Mouse (Mus musculus) CH12.LX (cell line): ENCODE results near the gene Olfr818.
"Not testable (repeated sequence)": the region's sequence is repeated elsewhere in the genome, so short reads cannot be mapped to it uniquely, and the experiment has no call there.

Experiments
- CTCF ChIP-seq, 2 experiments: IDR thresholded peaks in 1 of 2; conservative IDR thresholded peaks in 1 of 2; 2 replicates each; pipeline ENCODE4 v1.5.1; 2011 to 2012; ENCODE audit warnings: low read depth in 2 of 2, low read length in 2 of 2, improper control_type of control experiment in 1 of 2, inconsistent platforms in 1 of 2, mild to moderate bottlenecking in 1 of 2, moderate library complexity in 1 of 2
- EP300 ChIP-seq: IDR thresholded peaks from 2 replicates; pipeline ENCODE4 v1.6.1; 2011; ENCODE audit warnings: low read length, improper control_type of control experiment
- ETS1 ChIP-seq: conservative IDR thresholded peaks from 2 replicates; pipeline ENCODE4 v1.6.1; 2012; ENCODE audit warnings: low read depth, mild to moderate bottlenecking, inconsistent platforms, low read length, improper control_type of control experiment, moderate library complexity
- GABPA ChIP-seq: IDR thresholded peaks from 2 replicates; pipeline ENCODE4 v1.6.1; 2012; ENCODE audit warnings: low read depth, low read length, improper control_type of control experiment, inconsistent platforms; ENCODE audit not compliant: insufficient replicate concordance
- IRF4 ChIP-seq: IDR thresholded peaks from 2 replicates; pipeline ENCODE4 v1.6.1; 2014; ENCODE audit warnings: low read depth, mild to moderate bottlenecking, inconsistent platforms, low read length, improper control_type of control experiment
- POLR2A ChIP-seq: IDR thresholded peaks from 2 replicates; pipeline ENCODE4 v1.6.1; 2011; ENCODE audit warnings: low read depth, mild to moderate bottlenecking, improper control_type of control experiment, low read length
- RAD21 ChIP-seq: IDR thresholded peaks from 2 replicates; pipeline ENCODE4 v1.6.1; 2011; ENCODE audit warnings: low read depth, mild to moderate bottlenecking, low read length, improper control_type of control experiment, moderate library complexity
- SMC3 ChIP-seq: IDR thresholded peaks from 2 replicates; pipeline ENCODE4 v1.6.1; 2011; ENCODE audit warnings: low read depth, low read length, improper control_type of control experiment
- TCF12 ChIP-seq: IDR thresholded peaks from 2 replicates; pipeline ENCODE4 v1.6.1; 2014; ENCODE audit warnings: low read depth, mild to moderate bottlenecking, inconsistent platforms, low read length, improper control_type of control experiment
- USF1 ChIP-seq: IDR thresholded peaks from 2 replicates; pipeline ENCODE4 v1.6.1; 2014; ENCODE audit warnings: low read depth, mild to moderate bottlenecking, inconsistent platforms, low read length, improper control_type of control experiment
- ZC3H11A ChIP-seq: IDR thresholded peaks from 2 replicates; pipeline ENCODE4 v1.6.1; 2012; ENCODE audit warnings: low read depth, mild to moderate bottlenecking, inconsistent platforms, low read length, improper control_type of control experiment

- not testable (repeated sequence) for TF ChIP-seq CTCF (conservative IDR thresholded peaks at IDR 0.05 in 1 of 2, IDR thresholded peaks at IDR 0.05 in 1 of 2; ENCODE audit: low read depth in 2 of 2, low read length in 2 of 2); IRF4; TCF12; POLR2A; EP300; USF1; GABPA; ZC3H11A; ETS1; SMC3; RAD21
Measured at GRCm38 (mm10) chr10:129966232-129966631, 17.3 kb upstream of the Olfr818 start.
